Mouse (Mus musculus) urinary bladder, adult 2 months (tissue): ENCODE data around the gene Iqce. TPM values are rescaled to one million over a fixed set of nuclear protein-coding genes. Genes with fewer than 3 reads are reported as not detected.

Experiments
- DNase-seq: peaks from one replicate; pipeline ENCODE4 v3.0.0; 2022; ENCODE audit warnings: low spot score
- polyA plus RNA-seq: library from polyadenylated mRNA; depleted of rRNA; stranded (reverse); fragments of >200 nt; gene quantifications from 2 replicates; pipeline ENCODE4 v1.2.3, GENCODE M21; 2012; rRNA removed

Iqce gene
- polyA plus RNA-seq, 1 experiment: 21.0 TPM

DNA sequence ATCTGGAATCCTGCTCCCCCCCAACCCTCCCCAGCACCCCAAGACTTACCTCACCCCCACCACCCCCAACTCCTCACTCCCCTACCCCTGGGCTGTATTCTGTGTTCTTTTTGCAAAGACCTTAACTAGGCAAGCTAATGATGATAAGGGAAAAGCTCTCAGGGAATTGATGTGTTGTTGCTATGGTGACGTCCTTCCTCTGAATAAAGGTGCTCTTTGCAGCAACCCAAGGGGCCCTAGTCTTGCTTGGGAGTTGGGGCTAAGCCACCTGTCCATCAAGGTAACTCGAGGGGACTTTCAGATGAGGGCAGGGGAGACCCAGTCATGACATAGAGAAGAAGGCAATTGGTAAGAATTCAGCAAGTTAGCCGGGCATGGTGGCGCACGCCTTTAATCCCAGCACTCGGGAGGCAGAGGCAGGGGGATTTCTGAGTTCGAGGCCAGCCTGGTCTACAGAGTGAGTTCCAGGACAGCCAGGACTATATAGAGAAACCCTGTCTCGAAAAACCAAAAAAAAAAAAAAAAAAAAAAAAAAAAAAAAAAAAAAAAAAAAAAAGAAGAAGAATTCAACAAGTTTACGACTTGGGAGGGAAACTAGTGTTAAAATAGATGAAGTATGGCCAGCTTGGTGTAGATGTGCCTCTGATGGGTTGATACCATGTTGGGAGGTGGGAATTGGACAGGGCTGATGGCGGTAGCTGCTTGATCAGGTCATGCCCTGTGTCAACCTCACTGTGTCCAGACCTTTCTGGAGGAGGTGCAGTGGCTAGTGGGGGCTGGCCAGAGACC, 86.7 kb downstream of the Iqce start:
- DNase-seq: no peak

DNA sequence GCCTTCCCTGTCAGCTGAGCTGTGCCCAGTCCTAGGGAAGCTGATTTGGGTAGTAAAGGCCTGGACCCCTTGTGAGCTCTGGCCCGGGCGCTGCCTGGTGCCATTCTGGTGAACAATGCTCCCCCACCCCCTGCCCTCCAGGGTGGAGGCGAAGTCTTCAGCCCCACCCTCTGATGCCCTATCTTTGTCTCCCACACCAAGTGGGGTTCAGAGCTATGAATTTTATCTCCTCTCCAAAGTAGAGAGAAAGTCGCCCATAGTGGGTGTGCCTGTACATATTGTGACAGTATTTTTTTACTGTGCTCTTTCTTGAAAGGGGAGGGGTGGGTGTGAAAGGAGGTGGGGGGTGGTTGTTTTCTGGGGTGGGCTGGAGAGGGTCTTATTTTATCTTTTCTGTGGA, 87.3 kb downstream of the Iqce start:
- no peak for DNase-seq

GRCm38 (mm10) chr5:140614141-140614540, 88.0 kb downstream of the Iqce start:
- DNase-seq: no peak

GRCm38 (mm10) chr5:140612191-140612590, 90.0 kb downstream of the Iqce start:
- no peak for DNase-seq

Other genes starting within 250 kb of the Iqce start
- 54.6 and 76.8 TPM in 2 replicates for gene Chst12, start 196.8 kb downstream of the Iqce start, polyA plus RNA-seq
- not detected in 2 replicates for gene Grifin, start 137.3 kb downstream of the Iqce start, polyA plus RNA-seq
- 20.6 and 23.6 TPM in 2 replicates for gene Lfng, start 95.1 kb downstream of the Iqce start, polyA plus RNA-seq
- gene Ttyh3, start 53.3 kb downstream of the Iqce start, polyA plus RNA-seq: 11.7 and 24.4 TPM in 2 replicates
- 14.5 and 14.8 TPM in 2 replicates for gene Brat1, start 2.6 kb upstream of the Iqce start, polyA plus RNA-seq
- 1.2 TPM in 2 replicates for gene Amz1, start 21.7 kb upstream of the Iqce start, polyA plus RNA-seq
- 46.5 and 67.5 TPM in 2 replicates for gene Gna12, start 128.1 kb upstream of the Iqce start, polyA plus RNA-seq